Mouse (Mus musculus) midbrain, embryonic 14.5 days (tissue): ENCODE data around the gene Mgat5. TPM values are rescaled to one million over a fixed set of nuclear protein-coding genes. Genes with fewer than 3 reads are reported as not detected.

Experiments
- ATAC-seq: fragments of 200-750 bp; cut with Nextera tagmentation; 2 replicates; pipeline ENCODE4 v1.8.0; 2017; ENCODE audit warnings: moderate number of reproducible peaks, moderate library complexity; ENCODE audit not compliant: low FRiP score, low TSS enrichment
- DNase-seq: peaks from one replicate; pipeline ENCODE4 v3.0.0-alpha.2; 2015
- H3K27ac ChIP-seq: fragments of 300-500 bp; sonication (generic); replicated peaks from 2 replicates; pipeline ENCODE4 v1.5.1; 2014; ENCODE audit warnings: mild to moderate bottlenecking, low read depth, low read length, moderate library complexity
- H3K27me3 ChIP-seq: fragments of 300-500 bp; sonication (generic); 2 replicates; pipeline ENCODE4 v1.6.1; 2014; ENCODE audit warnings: low read length, control low read depth, mixed read lengths; ENCODE audit not compliant: control insufficient read depth, insufficient read depth
- H3K36me3 ChIP-seq: fragments of 300-500 bp; sonication (generic); 2 replicates; pipeline ENCODE4 v1.6.1; 2014; ENCODE audit warnings: low read length, control low read depth; ENCODE audit not compliant: control insufficient read depth, insufficient read depth
- H3K4me1 ChIP-seq: fragments of 300-500 bp; sonication (generic); 2 replicates; pipeline ENCODE4 v1.6.1; 2014; ENCODE audit warnings: mild to moderate bottlenecking, antibody characterized with exemption, low read length, control low read depth; ENCODE audit not compliant: control insufficient read depth, insufficient read depth
- H3K4me2 ChIP-seq: fragments of 300-500 bp; sonication (generic); 2 replicates; pipeline ENCODE4 v1.6.1; 2014; ENCODE audit warnings: mild to moderate bottlenecking, low read length, moderate library complexity
- H3K4me3 ChIP-seq: fragments of 300-500 bp; sonication (generic); replicated peaks from 2 replicates; pipeline ENCODE4 v1.5.1; 2014; ENCODE audit warnings: low read depth, low read length
- H3K9ac ChIP-seq: fragments of 300-500 bp; sonication (generic); replicated peaks from 2 replicates; pipeline ENCODE4 v1.6.1; 2014; ENCODE audit warnings: mild to moderate bottlenecking, low read length, moderate library complexity
- H3K9me3 ChIP-seq: fragments of 300-500 bp; sonication (generic); 2 replicates; pipeline ENCODE4 v1.6.1; 2016; ENCODE audit warnings: low read length, control low read depth, mixed read lengths; ENCODE audit not compliant: control insufficient read depth
- WGBS: fragments of 180-500 bp; shearing (Covaris S2); extraction: QIAGEN DNeasy Blood & Tissue Kit; methylation state at CpG from one replicate; pipeline ENCODE4 v1.1.7; 2014; 5-methylcytosine and 5-hydroxymethylcytosine counted together
- polyA plus RNA-seq: library from polyadenylated mRNA; unstranded; fragments of >200 nt; fragmentation: Nextera tagmentation; extraction: Ambion mirVana; gene quantifications from 2 replicates; pipeline ENCODE4 v1.2.1, GENCODE M21; 2014

Gene Mgat5
- polyA plus RNA-seq, 1 experiment from 2014 or later: 18.3 TPM

DNA sequence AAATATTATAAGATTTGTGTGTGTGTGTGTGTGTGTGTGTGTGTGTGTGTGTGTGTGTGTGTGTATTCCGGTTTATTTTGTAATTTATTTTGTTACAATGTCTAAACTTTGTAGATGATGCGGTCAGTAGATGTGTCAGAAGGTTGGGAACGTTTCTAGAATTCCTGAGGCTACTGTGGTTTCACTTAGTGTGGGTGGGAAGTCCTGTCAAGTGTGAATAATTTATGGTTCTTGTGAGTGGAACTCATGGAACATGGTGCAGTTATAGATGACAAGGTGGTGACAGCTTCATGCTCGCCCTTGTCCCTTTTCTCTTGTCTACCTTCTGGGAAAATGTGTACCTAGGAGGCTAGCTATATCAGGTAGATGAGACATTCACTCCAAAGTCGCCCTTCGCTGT is 96.2 kb downstream of the Mgat5 start:
- H3K4me3 ChIP-seq: no peak overlapping the region
- no peak overlapping the region for H3K27ac ChIP-seq
- ATAC-seq: no peak
- H3K9ac ChIP-seq: no peak overlapping the region
- WGBS: 91% methylated on average over 6 of the region's 6 CpGs
- no peaks in the 10 kb centered on the region for H3K27me3 ChIP-seq
- DNase-seq: no peak
- H3K36me3 ChIP-seq: no peaks in the 10 kb centered on the region
- no peak overlapping the region for H3K4me2 ChIP-seq
- no peaks in the 10 kb centered on the region for H3K4me1 ChIP-seq
- no peaks in the 10 kb centered on the region for H3K9me3 ChIP-seq

DNA sequence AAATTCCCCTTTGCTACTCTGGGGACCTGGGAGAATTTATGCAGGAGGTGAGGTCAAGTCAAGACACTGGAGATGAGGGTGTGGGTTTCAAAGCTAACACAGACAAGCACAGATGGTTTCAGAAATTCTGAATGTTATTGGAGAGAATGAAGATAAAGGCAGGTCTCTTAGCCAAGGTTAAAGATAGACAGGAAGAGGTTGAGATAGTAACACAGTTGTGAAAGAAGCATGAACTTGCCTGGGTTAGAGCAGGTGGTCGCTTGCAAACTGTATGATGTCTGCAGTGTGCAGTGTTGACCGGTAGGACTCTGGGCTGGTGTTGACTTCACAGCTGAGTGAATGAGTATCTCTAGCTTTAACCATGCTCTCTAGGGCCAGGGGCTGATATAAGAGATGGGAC is 97.8 kb downstream of the Mgat5 start:
- Histone ChIP-seq H3K36me3 (no peaks in the 10 kb centered on the region), H3K4me1 (no peaks in the 10 kb centered on the region), H3K9ac (no peak overlapping the region), H3K4me3 (no peak overlapping the region), H3K4me2 (no peak overlapping the region), H3K9me3 (no peaks in the 10 kb centered on the region), H3K27ac (no peak overlapping the region), H3K27me3 (no peaks in the 10 kb centered on the region)
- ATAC-seq (no peak), DNase-seq (no peak)
- WGBS: 97% methylated on average over 2 of the region's 2 CpGs

DNA sequence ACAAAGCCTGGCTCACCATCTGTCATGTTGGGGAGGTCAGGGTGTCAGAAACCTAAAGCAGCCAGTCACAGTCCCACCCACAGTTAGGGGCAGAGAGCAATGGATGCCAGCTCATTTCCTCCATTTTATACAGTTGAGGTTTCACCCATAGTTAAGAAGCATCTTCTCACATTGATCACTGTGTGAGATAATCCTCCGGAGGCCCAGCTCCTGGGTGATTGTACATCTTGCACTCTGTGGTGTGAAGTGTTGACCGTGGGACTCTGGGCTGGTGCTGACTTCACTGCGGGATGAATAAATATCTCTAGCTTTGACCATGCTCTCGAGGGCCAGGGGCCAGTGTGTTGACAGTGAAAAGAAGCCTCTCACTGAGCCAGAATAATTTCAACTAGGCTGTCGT is 99.0 kb downstream of the Mgat5 start:
- H3K27me3 ChIP-seq: no peaks in the 10 kb centered on the region
- H3K4me1 ChIP-seq: no peaks in the 10 kb centered on the region
- no peak overlapping the region for H3K4me2 ChIP-seq
- no peak overlapping the region for H3K27ac ChIP-seq
- no peak overlapping the region for H3K9ac ChIP-seq
- H3K9me3 ChIP-seq: no peaks in the 10 kb centered on the region
- no peak for ATAC-seq
- no peaks in the 10 kb centered on the region for H3K36me3 ChIP-seq
- DNase-seq: no peak
- no peak overlapping the region for H3K4me3 ChIP-seq
- 68% methylated on average over 5 of the region's 5 CpGs for WGBS

DNA sequence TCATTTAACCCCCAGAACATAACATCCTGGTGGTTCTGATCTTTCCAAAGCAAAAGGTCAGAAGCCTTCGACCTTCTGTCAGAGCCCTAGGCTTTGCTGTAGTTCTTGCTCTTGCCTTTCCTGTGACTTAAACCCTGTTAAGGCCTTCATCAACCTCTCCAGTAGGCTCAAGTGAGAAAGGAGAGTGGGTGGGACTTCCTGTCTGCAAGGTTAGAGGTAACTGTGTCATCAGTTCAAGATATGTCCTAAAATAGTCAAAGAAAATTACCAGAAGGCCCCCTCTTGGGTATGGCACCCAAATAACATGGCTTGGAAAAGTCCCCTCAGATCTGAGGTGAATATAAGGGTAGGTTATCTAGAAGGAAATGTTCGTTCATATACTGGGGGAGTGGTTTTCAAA is 99.5 kb downstream of the Mgat5 start:
- DNase-seq: no peak
- 92% methylated on average over 2 of the region's 2 CpGs for WGBS
- ATAC-seq: no peak
- no peak overlapping the region for H3K4me2 ChIP-seq
- no peaks in the 10 kb centered on the region for H3K9me3 ChIP-seq
- no peaks in the 10 kb centered on the region for H3K36me3 ChIP-seq
- H3K27ac ChIP-seq: no peak overlapping the region
- no peak overlapping the region for H3K9ac ChIP-seq
- no peak overlapping the region for H3K4me3 ChIP-seq
- H3K4me1 ChIP-seq: no peaks in the 10 kb centered on the region
- no peaks in the 10 kb centered on the region for H3K27me3 ChIP-seq

DNA sequence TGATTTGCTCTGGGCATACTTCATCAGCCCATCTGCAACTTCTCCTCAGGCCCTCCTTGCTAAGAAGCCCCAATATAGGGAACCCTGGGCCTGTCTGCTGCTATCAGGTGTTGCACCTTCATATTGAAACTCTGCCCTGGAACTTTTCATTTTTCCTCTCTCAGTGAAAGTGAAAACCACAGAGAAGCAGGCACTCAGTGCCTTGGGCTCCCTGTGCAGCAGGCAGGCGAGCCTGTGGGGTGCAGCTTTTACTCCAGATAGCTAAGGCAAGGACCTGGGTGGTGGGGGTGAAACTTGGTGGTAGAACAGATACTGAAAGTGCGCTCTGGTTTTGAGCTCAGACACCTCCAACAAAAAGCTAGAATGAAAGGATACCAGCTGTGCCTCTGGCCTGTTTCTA is 100.8 kb downstream of the Mgat5 start:
- H3K36me3 ChIP-seq: no peaks in the 10 kb centered on the region
- no peak overlapping the region for H3K9ac ChIP-seq
- H3K4me3 ChIP-seq: no peak overlapping the region
- H3K4me1 ChIP-seq: no peaks in the 10 kb centered on the region
- ATAC-seq: no peak
- no peaks in the 10 kb centered on the region for H3K9me3 ChIP-seq
- no peak overlapping the region for H3K27ac ChIP-seq
- H3K27me3 ChIP-seq: no peaks in the 10 kb centered on the region
- no peak for DNase-seq
- no peak overlapping the region for H3K4me2 ChIP-seq
- WGBS: 92% methylated on average over 2 of the region's 2 CpGs

DNA sequence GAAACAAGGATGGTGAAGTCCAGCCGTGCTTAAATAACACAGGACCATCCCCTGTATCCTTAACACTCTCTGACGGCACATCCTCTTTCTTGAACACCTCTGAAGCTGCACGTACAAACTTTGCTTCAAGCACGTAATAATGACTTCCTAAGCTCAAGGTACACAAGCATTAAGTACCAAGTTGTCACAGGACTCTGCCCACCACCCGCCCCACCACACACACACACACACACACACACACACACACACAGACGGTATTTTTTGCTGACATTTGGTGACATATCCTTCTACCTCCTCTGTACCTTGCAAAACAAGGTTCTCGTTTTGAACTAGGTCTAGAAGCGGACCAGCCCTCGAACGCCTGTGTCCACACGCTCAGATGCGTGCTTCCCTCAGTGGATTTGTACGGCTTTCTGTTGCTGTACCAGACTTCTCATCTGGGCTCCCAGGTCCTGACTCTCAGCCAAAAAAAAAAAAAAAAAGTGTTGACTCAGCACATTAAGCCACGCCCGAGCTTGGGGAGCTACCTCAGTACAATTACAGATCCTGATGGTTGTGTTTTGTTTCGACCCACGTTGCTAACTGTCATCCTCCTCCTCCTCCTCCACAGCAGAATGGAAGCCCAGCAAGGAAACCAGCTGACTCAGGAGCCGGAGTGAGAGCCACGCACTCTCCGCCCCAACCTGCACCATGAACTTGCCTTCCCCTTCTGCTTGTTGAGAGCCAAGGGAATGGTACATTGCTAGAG is 101.4 kb downstream of the Mgat5 start:
- WGBS: 90% methylated on average over 20 of the region's 20 CpGs
- no peaks in the 10 kb centered on the region for H3K9me3 ChIP-seq
- H3K4me1 ChIP-seq: no peaks in the 10 kb centered on the region
- no peaks in the 10 kb centered on the region for H3K36me3 ChIP-seq
- no peak overlapping the region for H3K4me2 ChIP-seq
- no peak overlapping the region for H3K27ac ChIP-seq
- H3K9ac ChIP-seq: no peak overlapping the region
- H3K4me3 ChIP-seq: no peak overlapping the region
- ATAC-seq (no peak), DNase-seq (no peak)
- no peaks in the 10 kb centered on the region for H3K27me3 ChIP-seq

DNA sequence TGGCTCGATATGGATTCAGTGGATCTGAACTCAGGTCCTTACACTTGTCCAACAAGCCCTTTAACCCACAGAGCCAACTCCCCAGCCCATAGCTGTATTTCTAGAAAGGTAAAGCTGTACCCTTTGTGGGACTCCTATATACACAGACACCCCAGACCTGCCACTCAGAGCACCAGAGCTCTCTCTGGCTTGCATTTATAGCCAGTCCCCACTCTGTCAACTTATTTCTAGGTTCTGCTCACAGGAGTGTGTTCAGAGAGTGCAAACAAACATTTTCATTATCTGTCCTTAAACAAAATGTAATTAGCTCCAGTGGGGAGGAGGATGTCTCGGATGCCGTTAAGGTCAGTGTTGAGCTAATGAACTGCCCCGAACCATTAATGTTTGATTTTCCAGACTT is 102.5 kb downstream of the Mgat5 start:
- DNase-seq (no peak), ATAC-seq (no peak)
- no peak overlapping the region for H3K4me2 ChIP-seq
- no peak overlapping the region for H3K9ac ChIP-seq
- H3K27ac ChIP-seq: no peak overlapping the region
- WGBS: 86% methylated on average over 4 of the region's 4 CpGs
- H3K27me3 ChIP-seq: no peaks in the 10 kb centered on the region
- H3K9me3 ChIP-seq: no peaks in the 10 kb centered on the region
- H3K36me3 ChIP-seq: no peaks in the 10 kb centered on the region
- no peak overlapping the region for H3K4me3 ChIP-seq
- H3K4me1 ChIP-seq: no peaks in the 10 kb centered on the region

DNA sequence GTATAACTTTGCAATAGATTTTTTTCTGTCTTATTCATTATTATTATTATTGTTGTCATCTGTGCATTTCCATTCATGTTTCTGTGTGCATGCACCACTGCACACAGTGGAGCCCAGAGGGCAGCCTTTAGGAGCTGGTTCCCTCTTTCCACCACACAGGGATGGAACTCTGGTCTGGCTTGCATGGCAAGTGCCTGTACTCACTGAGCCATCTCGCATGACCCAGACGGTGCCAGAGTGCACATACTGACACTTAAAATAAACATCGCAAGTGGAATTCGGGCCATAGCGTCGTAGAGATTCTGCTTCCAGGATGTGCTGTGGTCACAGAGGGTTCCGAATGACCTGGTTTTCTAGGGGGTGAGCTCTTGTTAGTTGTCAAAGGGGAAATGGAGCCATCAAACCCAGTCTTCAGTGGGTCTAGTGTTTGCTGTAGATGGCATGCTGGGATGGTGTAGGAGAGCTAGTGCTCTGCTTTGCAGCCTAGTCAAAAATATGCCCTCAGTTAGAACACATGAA is 103.5 kb downstream of the Mgat5 start:
- WGBS: 89% methylated on average over 7 of the region's 7 CpGs
- no peaks in the 10 kb centered on the region for H3K27me3 ChIP-seq
- H3K9me3 ChIP-seq: no peaks in the 10 kb centered on the region
- ATAC-seq (no peak), DNase-seq (no peak)
- H3K4me2 ChIP-seq: no peak overlapping the region
- H3K36me3 ChIP-seq: no peaks in the 10 kb centered on the region
- H3K4me1 ChIP-seq: no peaks in the 10 kb centered on the region
- no peak overlapping the region for H3K4me3 ChIP-seq
- H3K9ac ChIP-seq: no peak overlapping the region
- H3K27ac ChIP-seq: no peak overlapping the region

DNA sequence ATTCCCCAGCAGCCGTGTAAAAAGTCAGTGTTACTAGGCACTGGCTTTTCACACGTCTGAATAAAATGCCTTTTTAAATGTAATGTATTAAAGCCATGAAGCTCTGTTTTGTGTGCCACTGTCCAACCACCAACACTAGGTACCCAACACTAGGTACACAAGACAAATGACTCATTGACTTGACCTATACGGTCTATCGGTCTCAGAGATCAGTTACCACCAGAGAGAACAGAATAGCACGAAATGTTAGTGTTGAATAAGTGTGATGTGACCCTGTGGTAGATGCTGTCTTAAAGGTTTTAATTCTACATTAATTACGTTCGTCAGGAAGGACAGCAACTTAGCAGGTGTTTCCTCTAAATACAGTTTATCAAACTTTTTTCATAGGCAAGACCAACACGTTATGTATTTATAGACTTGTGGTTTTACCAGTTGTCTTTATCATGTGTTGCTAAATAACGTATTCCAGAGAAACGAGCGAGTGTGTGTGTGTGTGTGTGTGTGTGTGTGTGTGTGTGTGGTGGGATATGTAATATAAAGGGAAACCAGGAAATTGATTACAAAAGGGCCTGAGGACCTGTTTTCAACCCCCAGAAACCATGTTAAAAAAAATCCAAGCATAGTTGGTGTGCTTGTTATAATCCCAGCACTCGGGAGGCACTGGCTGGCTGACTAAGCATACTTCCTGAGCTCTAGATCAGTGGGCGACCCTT is 104.3 kb downstream of the Mgat5 start:
- Histone ChIP-seq H3K4me1 (peaks cover 8% of the 10 kb centered on the region), H3K9ac (no peak overlapping the region), H3K9me3 (no peaks in the 10 kb centered on the region), H3K4me3 (no peak overlapping the region), H3K27me3 (no peaks in the 10 kb centered on the region), H3K27ac (no peak overlapping the region), H3K36me3 (no peaks in the 10 kb centered on the region), H3K4me2 (no peak overlapping the region)
- DNase-seq (no peak), ATAC-seq (no peak)
- WGBS: 93% methylated on average over 13 of the region's 13 CpGs
